9 mouse cellular contexts compared by ENCODE assay signal in the genomic region with DNA sequence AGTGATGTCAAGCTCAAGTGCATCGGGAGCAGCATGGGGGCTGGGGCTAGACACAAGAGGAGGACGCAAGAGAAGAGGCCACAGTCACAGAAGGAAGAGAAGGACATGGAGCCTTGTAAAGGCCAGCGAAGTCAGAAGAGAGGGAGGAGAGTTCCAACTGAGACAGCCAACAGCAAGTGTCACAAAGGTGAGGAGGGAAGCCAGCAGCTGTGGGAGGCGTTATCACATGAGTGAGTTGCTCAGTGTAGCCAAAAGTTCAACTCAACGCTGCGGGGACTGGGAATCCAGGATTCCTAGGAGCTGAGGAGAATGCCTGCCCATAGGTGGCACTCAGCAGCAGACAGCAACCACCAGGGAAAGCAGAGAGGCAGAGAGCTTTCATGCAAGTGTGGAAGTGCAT. TPM values are rescaled to one million over a fixed set of nuclear protein-coding genes. Genes with fewer than 3 reads are reported as not detected.
A peak's percentile ranks its signal among the peaks of the same experiment; 100 is the strongest.
DNase-seq lines count a peak whose midpoint lies in the region; ATAC-seq and TF ChIP-seq lines count a peak whose summit lies in the region.
"Had no signal": no experiment of that assay in that cellular context is flagged by ENCODE, and none has a peak within 500 bp of the region (broad histone marks: within the 10 kb centered on the region; RNA-seq: fewer than 3 reads in every experiment).

No protein-coding gene starts in this region.

- TF ChIP-seq EP300 in heart, adult 2 months (IDR thresholded peaks at IDR 0.05; ENCODE audit: insufficient read depth, low read depth, low read length), result 0 out of 2 replicates have a peak, but pooled peaks have one; percentile 47

- TF ChIP-seq POLR2A in heart, adult 2 months (IDR thresholded peaks at IDR 0.05; ENCODE audit: insufficient read depth, low read depth, low read length), result no peak

- peaks cover 22% of the 10 kb centered on the region for H3K4me1 ChIP-seq in midbrain, embryonic 10.5 days
- peaks cover 11% of the 10 kb centered on the region for H3K4me1 ChIP-seq in midbrain, embryonic 16.5 days (ENCODE audit: control insufficient read depth, insufficient read depth, low read length)
- peaks cover 13% of the 10 kb centered on the region for H3K4me1 ChIP-seq in heart, adult 2 months (ENCODE audit: control insufficient read depth, insufficient read depth, low read length)
- peaks cover 24% of the 10 kb centered on the region for H3K4me1 ChIP-seq in midbrain, embryonic 13.5 days (replicated peaks)

- H3K9me3 ChIP-seq in midbrain, embryonic 10.5 days (replicated peaks), result no peaks in the 10 kb centered on the region
- no peaks in the 10 kb centered on the region for H3K9me3 ChIP-seq in midbrain, embryonic 16.5 days (replicated peaks; ENCODE audit: control insufficient read depth, low read length, poor library complexity, severe bottlenecking)
- H3K9me3 ChIP-seq in midbrain, embryonic 13.5 days, result no peaks in the 10 kb centered on the region
- H3K9me3 ChIP-seq: liver, embryonic 15.5 days had no signal

- WGBS in midbrain, embryonic 10.5 days, result 26% methylated on average over 6 of the region's 6 CpGs
- 20% methylated on average over 6 of the region's 6 CpGs for WGBS in midbrain, embryonic 16.5 days
- WGBS in heart, adult 2 months, result 9% methylated on average over 6 of the region's 6 CpGs
- 38% methylated on average over 6 of the region's 6 CpGs for WGBS in midbrain, embryonic 13.5 days

- TF ChIP-seq CTCF in heart, adult 2 months (IDR thresholded peaks at IDR 0.05), result peak; percentile 64

- H3K4me3 ChIP-seq in midbrain, embryonic 10.5 days, result no peak overlapping the region
- no peak overlapping the region for H3K4me3 ChIP-seq in midbrain, embryonic 16.5 days (ENCODE audit: low read depth, low read length)
- H3K4me3 ChIP-seq in heart, adult 2 months, result no peak overlapping the region
- no peak overlapping the region for H3K4me3 ChIP-seq in midbrain, embryonic 13.5 days (replicated peaks)
- H3K4me3 ChIP-seq: liver, embryonic 15.5 days had no signal

- no peak overlapping the region for H3K9ac ChIP-seq in midbrain, embryonic 16.5 days (ENCODE audit: low read depth, low read length)
- 0 out of 2 replicates have a peak overlapping the region, but pooled peaks have one; percentile 11 for H3K9ac ChIP-seq in heart, adult 2 months (ENCODE audit: low read depth, low read length)
- H3K9ac ChIP-seq in midbrain, embryonic 13.5 days (replicated peaks), result no peak overlapping the region; the same call in 1 of the 2 replicates
- H3K9ac ChIP-seq: liver, embryonic 15.5 days had no signal

- ATAC-seq in midbrain, embryonic 16.5 days, result no peak
- ATAC-seq in midbrain, embryonic 13.5 days, result peak; percentile 15; the same call in 1 of the 2 replicates

- no peaks in the 10 kb centered on the region for H3K79me2 ChIP-seq in heart, adult 2 months (replicated peaks; ENCODE audit: control insufficient read depth, insufficient read depth, low read length)

- no peak for DNase-seq in midbrain, embryonic 10.5 days (ENCODE audit: low spot score)
- peak; percentile 38 to 52 for DNase-seq in heart, adult 2 months
- peak; percentile 55 to 66 for DNase-seq in kidney, adult 8-10 months
- no peak for DNase-seq in thymus, postnatal 25 days
- no peak for DNase-seq in cerebellum, adult 9-10 months
- no peak for DNase-seq in frontal cortex, postnatal 36 days (ENCODE audit: low spot score in 2 of 2)

- peaks cover 74% of the 10 kb centered on the region for H3K36me3 ChIP-seq in midbrain, embryonic 10.5 days
- H3K36me3 ChIP-seq in midbrain, embryonic 16.5 days (ENCODE audit: control insufficient read depth, insufficient read depth, low read length), result peaks cover 13% of the 10 kb centered on the region
- H3K36me3 ChIP-seq in heart, adult 2 months (ENCODE audit: control insufficient read depth, insufficient read depth, low read length), result no peaks in the 10 kb centered on the region
- peaks cover 44% of the 10 kb centered on the region for H3K36me3 ChIP-seq in midbrain, embryonic 13.5 days

- intact Hi-C loops in heart, adult 2 months (cut with DNase I), result loop anchor here (5.0 to 10.0 kb wide), 2 partner anchors 143 to 275 kb away; a partner anchor contains a TSS

- H3K4me2 ChIP-seq in midbrain, embryonic 16.5 days (ENCODE audit: low read length), result no peak overlapping the region
- no peak overlapping the region for H3K4me2 ChIP-seq in midbrain, embryonic 13.5 days (replicated peaks)

- no peaks in the 10 kb centered on the region for H3K27me3 ChIP-seq in midbrain, embryonic 10.5 days (ENCODE audit: low read depth, poor library complexity, severe bottlenecking)
- no peaks in the 10 kb centered on the region for H3K27me3 ChIP-seq in midbrain, embryonic 16.5 days (ENCODE audit: control insufficient read depth, insufficient read depth, low read depth, low read length)
- no peaks in the 10 kb centered on the region for H3K27me3 ChIP-seq in heart, adult 2 months (ENCODE audit: control insufficient read depth, insufficient read depth, low read length)
- H3K27me3 ChIP-seq in midbrain, embryonic 13.5 days, result no peaks in the 10 kb centered on the region
- H3K27me3 ChIP-seq: liver, embryonic 15.5 days had no signal

- H3K27ac ChIP-seq in midbrain, embryonic 10.5 days (replicated peaks), result peak overlapping the region; percentile 74
- H3K27ac ChIP-seq in midbrain, embryonic 16.5 days (ENCODE audit: low read length), result no peak overlapping the region
- peak overlapping the region; percentile 4; the same call in 1 of the 2 replicates for H3K27ac ChIP-seq in heart, adult 2 months
- H3K27ac ChIP-seq in midbrain, embryonic 13.5 days, result peak overlapping the region; percentile 56; the same call in 1 of the 2 replicates
- H3K27ac ChIP-seq: liver, embryonic 15.5 days had no signal

RNA-seq across cellular contexts. Expression of a gene that starts 19.7 kb away (rescaled TPM):
- polyA plus RNA-seq in midbrain, embryonic 10.5 days (2016; fragmentation: Nextera tagmentation; extraction: Ambion mirVana), result 24.2 and 29.5 TPM in 2 replicates
- 40.2 and 40.7 TPM in 2 replicates for polyA plus RNA-seq in midbrain, embryonic 16.5 days (2015; fragmentation: Nextera tagmentation; extraction: Ambion mirVana)
- 10 to 100 TPM in 1 of 2 experiments, 1 to 10 TPM in 1; 9.5 to 10.4 TPM for total RNA-seq in heart, adult 2 months (2021)
- polyA plus RNA-seq in heart, adult 2 months (2012; rRNA removed), result 4.8 and 8.7 TPM in 2 replicates
- 39.3 and 39.5 TPM in 2 replicates for polyA plus RNA-seq in midbrain, embryonic 13.5 days (2015; fragmentation: Nextera tagmentation; extraction: Ambion mirVana)

Comparison
In these comparisons a context has a peak if more than half of its experiments do, and no peak if none do; other contexts are left out.
1. DNase-seq: peak in heart, adult 2 months (2 of 2) and kidney, adult 8-10 months (2 of 2); none in midbrain, embryonic 10.5 days (single experiment), thymus, postnatal 25 days (single experiment), cerebellum, adult 9-10 months (single experiment) and frontal cortex, postnatal 36 days (0 of 2).